Mouse (Mus musculus): ENCODE measurements around the gene Timm10. TPM values are rescaled to one million over a fixed set of nuclear protein-coding genes. Genes with fewer than 3 reads are reported as not detected.
A peak's percentile ranks its signal among the peaks of the same experiment; 100 is the strongest.

The Timm10 gene
- total and polyA plus RNA-seq, 3 experiments = 129 to 193 TPM; not detected in 1

DNA sequence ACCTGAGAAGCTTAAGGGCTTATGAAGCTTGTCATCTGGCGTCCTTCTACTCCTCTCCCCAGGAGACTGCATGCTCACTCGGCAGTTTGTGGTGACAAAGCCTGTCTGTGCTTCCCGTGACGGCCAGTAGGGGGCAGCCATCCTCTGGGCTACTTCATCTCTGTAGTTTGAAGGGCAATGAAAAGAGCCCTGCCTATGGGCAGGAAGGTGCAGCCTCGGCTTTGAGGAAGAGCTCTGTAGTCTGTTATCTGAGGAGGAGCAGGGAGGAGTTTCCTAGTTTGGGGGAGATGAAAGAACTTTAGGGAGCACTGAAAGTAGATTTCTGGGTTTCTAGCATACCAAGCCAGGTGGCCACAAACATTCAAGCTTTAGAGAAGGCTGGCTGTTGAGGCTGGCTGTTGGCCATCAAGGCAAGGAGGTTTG is 41.7 kb downstream of the Timm10 start (continued):
- TF ChIP-seq MYC (IDR thresholded peaks at IDR 0.05; ENCODE audit: low read depth, low read length) (peak; percentile 68), SIN3A (IDR thresholded peaks at IDR 0.05; ENCODE audit: low read length) (peak; percentile 89), ETS1 (IDR thresholded peaks at IDR 0.05; ENCODE audit: low read depth, low read length) (peak; percentile 74), RAD21 (IDR thresholded peaks at IDR 0.05; ENCODE audit: low read depth, low read length) (peak; percentile 70), TAL1 (IDR thresholded peaks at IDR 0.05; ENCODE audit: low read length) (0 out of 2 replicates have a peak, but pooled peaks have one; percentile 11), MAFK (IDR thresholded peaks at IDR 0.05; ENCODE audit: borderline replicate concordance, low read depth, low read length) (0 out of 2 replicates have a peak, but pooled peaks have one; percentile 44), POLR2AphosphoS2 (IDR thresholded peaks at IDR 0.05; ENCODE audit: low read length) (no peak), E2F4 (IDR thresholded peaks at IDR 0.05; ENCODE audit: borderline replicate concordance, low read depth, low read length) (no peak), RCOR1 (IDR thresholded peaks at IDR 0.05; ENCODE audit: low read depth, low read length) (peak; percentile 64), USF2 (IDR thresholded peaks at IDR 0.05; ENCODE audit: borderline replicate concordance in 1 of 2, insufficient read depth in 1 of 2, low read depth in 1 of 2, low read length in 2 of 2) (no peak), CHD2 (IDR thresholded peaks at IDR 0.05; ENCODE audit: low read length) (no peak), UBTF (IDR thresholded peaks at IDR 0.05; ENCODE audit: borderline replicate concordance, insufficient read depth, low read depth, low read length) (0 out of 2 replicates have a peak, but pooled peaks have one; percentile 70), BHLHE40 (IDR thresholded peaks at IDR 0.05; ENCODE audit: borderline replicate concordance, low read depth, low read length) (peak; percentile 37; the same call in 1 of the 2 replicates), ZMIZ1 (IDR thresholded peaks at IDR 0.05; ENCODE audit: low read depth, low read length) (peak; percentile 46; the same call in 1 of the 2 replicates), NRF1 (IDR thresholded peaks at IDR 0.05; ENCODE audit: insufficient read depth, low read depth, low read length, poor library complexity, severe bottlenecking) (0 out of 2 replicates have a peak, but pooled peaks have one; percentile 26), ZC3H11A (IDR thresholded peaks at IDR 0.05; ENCODE audit: low read depth, low read length) (peak; percentile 46), NELFE (IDR thresholded peaks at IDR 0.05; ENCODE audit: low read depth, low read length) (0 out of 2 replicates have a peak, but pooled peaks have one; percentile 12)

DNA sequence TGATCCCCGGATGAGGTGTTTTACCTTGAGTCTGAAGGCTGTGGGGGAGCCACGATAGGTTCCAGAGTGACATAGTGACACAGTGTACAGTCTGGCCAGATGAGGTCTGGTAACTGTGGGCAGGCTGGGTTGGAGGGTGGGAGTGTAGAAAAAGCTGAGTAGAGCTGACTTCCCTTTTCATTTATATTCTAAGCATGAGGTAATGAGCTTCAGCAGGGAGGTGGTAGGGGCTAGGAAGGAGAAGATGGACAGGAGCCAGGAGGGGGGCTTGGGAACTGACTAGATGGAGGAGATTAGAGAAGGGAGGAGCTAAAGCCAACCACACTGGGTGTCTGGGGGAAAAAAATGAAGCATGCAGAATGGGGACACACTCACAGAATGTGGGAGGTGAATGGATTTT is 42.2 kb downstream of the Timm10 start:
- peaks cover 16 to 39% of the 10 kb centered on the region in 2 experiments for H3K4me1 ChIP-seq (ENCODE audit: control insufficient read depth in 1 of 2, insufficient read depth in 2 of 2, low read length in 2 of 2)
- H3K9ac ChIP-seq (ENCODE audit: control insufficient read depth, low read depth, low read length, poor library complexity, severe bottlenecking) = peak overlapping the region; percentile 47
- peaks cover 0 to 25% of the 10 kb centered on the region in 2 experiments; a peak in 2 of 4 replicates for H3K36me3 ChIP-seq (ENCODE audit: control insufficient read depth in 1 of 2, insufficient read depth in 2 of 2, low read length in 2 of 2)
- peak; percentile 79 for DNase-seq (ENCODE audit: low read depth, low spot score)
- H3K27me3 ChIP-seq (ENCODE audit: control insufficient read depth in 1 of 2, insufficient read depth in 2 of 2, low read length in 2 of 2) = no peaks in the 10 kb centered on the region
- no peaks in the 10 kb centered on the region for H3K9me3 ChIP-seq (replicated peaks; ENCODE audit: insufficient read depth, low read length)
- H3K27ac ChIP-seq (ENCODE audit: control insufficient read depth, low read depth, low read length) = peak overlapping the region; percentile 93
- peak overlapping the region; percentile 11 to 40; a peak in 3 of 4 replicates for H3K4me3 ChIP-seq (ENCODE audit: control insufficient read depth in 1 of 2, insufficient read depth in 1 of 2, low read depth in 2 of 2, low read length in 2 of 2)
- no peaks in the 10 kb centered on the region for H3K79me2 ChIP-seq (ENCODE audit: control insufficient read depth, insufficient read depth, low read length, poor library complexity)
- TF ChIP-seq MEF2A (IDR thresholded peaks at IDR 0.05; ENCODE audit: extremely low read depth, insufficient replicate concordance, low read depth, low read length, poor library complexity, severe bottlenecking) = no peak
- TF ChIP-seq NRF1 (IDR thresholded peaks at IDR 0.05; ENCODE audit: insufficient read depth, low read depth, low read length, poor library complexity, severe bottlenecking) = no peak
- no peak for TF ChIP-seq ZMIZ1 (IDR thresholded peaks at IDR 0.05; ENCODE audit: low read depth, low read length)
- TF ChIP-seq MYB (IDR thresholded peaks at IDR 0.05; ENCODE audit: low read depth, low read length) = no peak
- TF ChIP-seq ETS1 (IDR thresholded peaks at IDR 0.05; ENCODE audit: low read depth, low read length) = peak; percentile 68; the same call in 1 of the 2 replicates
- TF ChIP-seq E2F4 (IDR thresholded peaks at IDR 0.05; ENCODE audit: borderline replicate concordance, low read depth, low read length) = no peak
- TF ChIP-seq GATA1 (IDR thresholded peaks at IDR 0.05; ENCODE audit: low read depth, low read length) = peak; percentile 48; the same call in 1 of the 2 replicates
